Mouse (Mus musculus) 3134 (cell line): Measurements from ENCODE around the gene Nphs1.
A peak's percentile ranks its signal among the peaks of the same experiment; 100 is the strongest.

ENCODE experiments used
- DNase-seq: peaks from one replicate; pipeline ENCODE4 v3.0.0-alpha.2; 2011; ENCODE audit warnings: low spot score; ENCODE audit not compliant: insufficient read length; ENCODE audit errors: extremely low read depth

Nphs1 gene

GRCm38 (mm10) chr7:30457629-30458330 lies at the start of gene Nphs1, which contains the start of gene Kirrel2:
Nphs1 (plus strand) TSS chr7:30458315.
Kirrel2 (minus strand) TSS chr7:30457690.
- DNase-seq: no peak

- no peak for DNase-seq
Measured at GRCm38 (mm10) chr7:30408639-30409038, 49.5 kb upstream of the Nphs1 start.

DNA sequence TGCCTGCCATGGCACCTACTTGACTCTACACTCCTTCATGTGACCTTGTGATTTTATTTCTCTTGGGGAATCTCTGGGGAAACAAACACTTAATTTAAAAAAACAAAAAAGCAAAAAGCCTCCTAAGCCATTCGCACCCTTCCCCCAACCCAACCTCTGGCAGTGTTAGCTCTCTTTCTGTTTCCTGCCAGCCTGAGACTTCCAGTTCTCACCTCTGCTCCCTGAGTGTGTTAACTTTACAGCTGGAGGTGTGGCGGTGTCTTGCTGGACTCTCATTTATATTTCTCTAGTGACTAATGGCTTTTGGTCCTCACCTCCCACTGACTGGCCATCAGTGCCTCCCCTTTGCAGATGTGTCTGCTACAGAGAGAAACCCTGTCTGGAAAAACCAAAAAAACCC lies 48.3 kb upstream of the Nphs1 start:
- DNase-seq: no peak

DNA sequence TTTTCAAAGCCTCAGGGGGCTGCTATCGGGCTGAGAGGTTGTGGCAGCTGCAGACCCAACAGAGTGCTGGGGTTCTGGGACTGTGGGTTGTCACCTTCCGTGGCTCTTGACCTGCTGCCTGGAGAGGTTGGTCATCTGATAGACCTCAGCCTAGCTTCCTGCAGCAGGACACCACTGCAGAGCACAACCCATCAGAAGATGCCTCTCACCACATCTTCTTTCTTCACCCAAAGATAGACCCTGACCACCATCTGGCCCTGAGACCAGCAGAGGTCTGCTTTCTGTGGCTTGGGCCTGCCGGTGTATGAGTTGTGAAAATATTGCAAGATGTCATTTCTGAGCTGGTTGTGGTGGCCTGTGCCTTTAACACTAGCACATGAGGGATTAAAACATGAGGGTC lies 47.1 kb upstream of the Nphs1 start:
- no peak for DNase-seq

GRCm38 (mm10) chr7:30412735-30413147 lies 45.4 kb upstream of the Nphs1 start:
- DNase-seq: no peak

- no peak for DNase-seq
Measured at GRCm38 (mm10) chr7:30413596-30413995, 44.5 kb upstream of the Nphs1 start, which contains the start of gene Tyrobp. Tyrobp (plus strand) TSS chr7:30413760.

DNA sequence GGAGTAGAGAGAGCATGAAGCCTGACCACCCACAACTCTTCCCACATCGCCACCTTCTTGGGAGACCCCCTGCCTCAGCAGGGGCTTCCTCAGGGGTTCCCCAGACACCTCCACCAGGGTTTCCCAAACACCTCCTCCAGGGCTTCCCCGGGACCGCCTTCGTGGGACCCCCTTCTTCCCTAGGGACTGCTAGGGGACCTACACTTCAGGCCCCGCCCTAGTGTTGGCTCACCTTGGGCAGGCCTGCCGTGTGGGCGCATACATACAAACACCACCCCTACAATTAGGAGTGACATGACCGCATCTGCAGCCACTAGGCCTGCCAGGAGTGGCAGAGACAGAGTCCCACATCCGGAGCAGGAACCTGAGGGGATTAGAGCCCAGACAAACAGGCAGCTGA lies 40.3 kb upstream of the Nphs1 start:
- DNase-seq: no peak

DNA sequence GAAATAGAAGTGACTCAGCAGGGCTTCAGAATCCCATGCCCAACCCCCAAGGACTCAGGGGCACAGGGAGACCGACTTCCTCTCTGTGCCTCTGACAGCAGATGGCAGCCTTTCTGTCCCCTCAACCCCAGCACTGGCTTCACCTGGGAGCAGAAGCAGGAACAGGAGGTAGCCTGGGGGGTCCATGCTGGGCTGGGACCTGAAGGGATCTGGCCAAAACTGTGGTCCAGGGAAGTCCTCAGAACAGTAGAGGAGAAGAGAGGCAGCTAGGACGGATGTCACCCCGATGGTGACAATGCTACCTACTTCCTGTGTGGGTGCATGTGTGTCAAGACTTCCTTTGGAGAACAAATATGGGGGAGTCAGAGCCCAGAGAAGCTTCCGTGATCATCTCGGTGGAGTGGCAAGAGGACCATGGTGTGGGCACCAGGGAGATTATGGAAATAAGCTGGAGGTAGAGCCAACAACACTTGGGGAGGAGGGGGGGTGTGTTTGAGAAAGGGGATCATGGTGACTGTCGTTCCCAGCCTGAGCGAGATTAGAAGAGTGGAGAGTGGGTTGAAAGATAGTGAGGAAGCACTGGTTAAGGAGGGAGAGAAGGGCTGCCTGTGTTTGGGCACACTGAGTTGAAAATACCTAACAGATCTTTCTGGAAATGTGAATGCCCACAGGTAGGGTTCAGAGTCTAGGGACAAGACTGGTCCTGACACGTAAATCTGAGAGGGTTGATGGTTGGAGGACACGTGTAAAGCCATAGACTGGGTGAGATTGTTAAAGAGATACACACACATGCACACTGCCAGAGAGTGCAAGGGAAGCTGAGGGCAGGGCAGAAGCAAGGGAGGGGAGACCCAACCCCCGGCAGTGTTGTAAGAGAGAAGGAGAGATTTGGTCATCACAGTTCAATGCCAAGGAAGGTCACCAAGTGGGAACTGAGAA lies 38.3 kb upstream of the Nphs1 start, which contains the start of gene Hcst:
Gene Hcst (minus strand): TSS at position 294 of the 939 bp plus-strand sequence.
- no peak for DNase-seq

- DNase-seq: no peak
Measured at GRCm38 (mm10) chr7:30420673-30421072, 37.4 kb upstream of the Nphs1 start.

DNA sequence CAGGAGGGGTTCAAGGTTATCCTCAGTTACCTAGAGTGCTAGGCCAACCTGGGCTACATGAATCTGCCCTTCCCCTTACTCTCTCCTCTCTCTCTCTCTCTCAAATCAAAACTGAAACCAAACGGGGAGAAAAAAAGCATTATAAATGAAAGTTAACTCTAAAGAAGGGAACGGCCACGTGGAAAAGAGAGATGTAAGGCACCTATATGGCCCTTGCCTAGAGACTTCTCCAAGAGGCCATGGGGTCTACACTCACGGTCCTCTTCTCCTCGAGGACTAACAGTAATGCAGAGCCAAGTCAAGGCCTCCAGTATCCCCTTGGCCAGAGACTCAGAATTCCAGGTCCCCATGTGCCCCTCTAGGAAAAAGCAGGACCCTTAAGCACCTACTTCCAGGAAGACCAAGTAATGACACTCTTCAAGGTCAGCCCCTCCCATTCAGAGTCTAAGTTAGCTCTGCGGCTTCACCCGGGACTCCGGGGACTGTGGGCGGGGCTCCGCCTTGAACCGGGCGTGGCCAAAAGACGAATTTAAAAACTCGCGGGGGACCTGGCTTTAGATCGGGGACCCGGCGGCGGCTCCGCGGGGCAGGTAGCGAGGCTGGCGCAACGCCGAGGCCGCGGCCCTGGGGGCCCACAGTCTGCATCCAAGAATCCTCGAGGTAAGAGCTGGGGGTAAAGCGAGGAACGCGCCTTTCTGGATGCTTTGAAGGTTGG lies 36.8 kb upstream of the Nphs1 start, which contains the start of gene Nfkbid:
Gene Nfkbid (plus strand): TSS at position 558 of the 715 bp plus-strand sequence.
- DNase-seq: peak; percentile 86

- DNase-seq: peak; percentile 89
Measured at GRCm38 (mm10) chr7:30421890-30422435, 36.2 kb upstream of the Nphs1 start.

- DNase-seq: no peak
Measured at GRCm38 (mm10) chr7:30422560-30422959, 35.6 kb upstream of the Nphs1 start.

DNA sequence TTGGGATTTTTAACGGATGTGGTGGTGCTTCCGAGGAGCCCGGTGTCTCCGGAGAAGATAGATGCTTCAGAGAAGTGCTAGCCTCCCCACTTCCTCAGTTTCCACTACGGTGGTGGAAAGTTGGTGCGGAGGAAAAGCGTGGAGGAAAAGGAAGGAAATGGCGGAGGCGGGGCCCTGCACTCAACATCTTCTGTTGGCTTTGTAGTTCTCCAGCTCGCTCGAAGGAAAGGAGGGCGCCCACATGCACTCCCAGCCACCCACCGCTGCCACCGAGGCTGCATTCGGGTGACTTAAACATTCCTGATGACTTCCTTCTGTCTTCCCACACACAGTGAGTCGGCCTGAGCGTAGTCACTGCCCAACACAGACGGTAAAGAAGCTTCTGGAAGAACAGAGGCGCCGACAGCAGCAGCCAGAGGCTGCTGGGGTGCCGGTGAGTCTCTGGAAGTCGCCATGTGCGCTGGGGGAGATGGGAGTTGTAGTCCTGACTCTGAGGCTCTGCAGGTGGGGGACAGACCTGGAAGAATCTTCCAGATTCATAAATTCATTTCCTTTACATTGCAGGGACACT lies 35.0 kb upstream of the Nphs1 start:
- DNase-seq: no peak

- DNase-seq: no peak
Measured at GRCm38 (mm10) chr7:30429327-30429726, 28.8 kb upstream of the Nphs1 start.

DNA sequence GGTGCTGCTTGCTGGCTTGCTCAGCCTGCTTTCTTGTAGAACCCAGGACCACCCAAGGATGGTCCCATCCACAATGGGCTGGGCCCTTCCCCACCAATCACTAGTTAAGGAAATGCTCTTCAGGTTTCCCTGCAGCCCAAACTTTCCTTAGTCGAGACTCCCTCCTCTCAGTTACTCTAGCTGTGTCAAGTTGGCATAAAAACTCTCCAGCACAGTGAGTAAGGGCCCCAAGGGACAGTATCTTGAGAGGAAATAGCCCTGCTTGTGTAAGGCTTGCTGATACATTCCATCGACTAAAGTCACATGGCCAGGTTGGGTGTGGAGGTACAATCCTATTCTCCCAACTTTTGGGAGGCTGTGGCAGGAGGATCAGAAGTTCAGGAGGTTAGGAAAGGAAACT lies 27.9 kb upstream of the Nphs1 start:
- DNase-seq: peak; percentile 66

DNA sequence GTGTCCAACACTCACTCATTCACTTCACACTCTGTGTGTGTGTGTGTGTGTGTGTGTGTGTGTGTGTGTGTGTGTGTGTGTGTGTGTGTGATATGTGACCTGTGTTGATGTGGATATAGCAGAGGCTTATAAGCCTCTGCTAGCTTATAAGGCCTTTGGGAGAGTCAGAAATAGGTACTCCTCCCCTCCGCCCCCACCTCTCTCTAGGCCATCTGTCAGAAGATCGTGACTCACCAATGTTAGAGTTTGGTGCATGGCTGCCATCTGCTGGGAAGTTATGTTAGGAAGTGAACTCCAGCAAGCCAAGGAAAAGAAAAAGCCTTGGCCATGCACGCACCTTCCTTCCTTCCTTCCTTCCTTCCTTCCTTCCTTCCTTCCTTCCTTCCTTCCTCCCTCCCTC lies 26.3 kb upstream of the Nphs1 start:
- peak; percentile 37 for DNase-seq

GRCm38 (mm10) chr7:30434238-30434637 lies 23.9 kb upstream of the Nphs1 start:
- no peak for DNase-seq

GRCm38 (mm10) chr7:30434701-30435100 lies 23.4 kb upstream of the Nphs1 start:
- DNase-seq: no peak

GRCm38 (mm10) chr7:30435156-30435555 lies 23.0 kb upstream of the Nphs1 start:
- no peak for DNase-seq

DNA sequence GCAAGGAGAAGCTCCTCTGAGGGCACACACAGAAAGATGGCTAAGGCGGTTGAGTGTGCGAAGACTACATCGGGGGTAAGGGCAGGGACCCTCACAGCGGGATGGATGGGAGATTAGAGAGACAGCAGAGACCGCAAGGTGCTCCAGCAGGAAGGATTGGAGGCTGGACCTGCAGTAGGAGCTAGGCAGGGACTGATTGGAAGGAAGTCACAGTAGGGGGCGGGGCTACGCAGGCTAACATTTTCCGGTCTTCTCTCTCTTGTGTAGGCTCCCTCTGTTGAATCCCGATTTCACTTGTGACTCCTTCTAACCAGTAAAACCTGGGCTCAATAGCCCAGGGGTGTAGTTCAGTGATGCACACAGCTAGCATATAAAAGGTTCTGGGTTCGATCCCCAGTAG lies 21.2 kb upstream of the Nphs1 start:
- DNase-seq: no peak
